Comparison of ENCODE assay signal across 20 mouse cellular contexts in the genomic region with DNA sequence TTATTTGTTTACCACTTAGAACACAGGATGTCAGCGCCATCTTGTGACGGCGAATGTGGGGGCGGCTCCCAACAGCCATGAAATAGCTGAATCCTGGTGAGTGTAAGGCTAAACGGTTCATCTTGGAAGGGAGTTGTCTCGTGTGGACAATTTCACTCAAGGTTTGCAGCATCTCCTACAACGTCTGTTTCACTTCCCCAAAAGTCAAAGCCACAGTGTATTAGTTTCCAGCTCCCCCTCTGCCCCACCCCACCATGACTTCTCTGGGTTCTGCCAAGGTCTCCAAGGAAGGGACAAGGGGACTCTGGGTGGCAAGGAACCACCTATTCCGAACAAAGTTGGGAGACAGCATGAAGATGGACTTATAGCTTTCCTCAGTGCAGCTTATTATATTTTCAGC. TPM values are rescaled to one million over a fixed set of nuclear protein-coding genes. Genes with fewer than 3 reads are reported as not detected.
DNase-seq lines count a peak whose midpoint lies in the region; ATAC-seq lines count a peak whose summit lies in the region.
"Had no signal": no experiment of that assay in that cellular context is flagged by ENCODE, and none has a peak within 500 bp of the region (broad histone marks: within the 10 kb centered on the region; RNA-seq: fewer than 3 reads in every experiment).

No protein-coding gene starts in this region.

- H3K27me3 ChIP-seq in forebrain, embryonic 15.5 days: no peaks in the 10 kb centered on the region
- H3K27me3 ChIP-seq: embryonic facial prominence, embryonic 12.5 days; heart, embryonic 13.5 days; hindbrain, embryonic 12.5 days had no signal

- no peak overlapping the region for H3K4me3 ChIP-seq in forebrain, embryonic 15.5 days
- H3K4me3 ChIP-seq: embryonic facial prominence, embryonic 12.5 days; heart, embryonic 13.5 days; hindbrain, embryonic 12.5 days had no signal

- H3K4me2 ChIP-seq in forebrain, embryonic 15.5 days (replicated peaks): no peak overlapping the region
- H3K4me2 ChIP-seq: embryonic facial prominence, embryonic 12.5 days; heart, embryonic 13.5 days; hindbrain, embryonic 12.5 days had no signal

- H3K9ac ChIP-seq in forebrain, embryonic 15.5 days (replicated peaks): no peak overlapping the region
- H3K9ac ChIP-seq: embryonic facial prominence, embryonic 12.5 days; heart, embryonic 13.5 days; hindbrain, embryonic 12.5 days had no signal

- peak; percentile 92 for ATAC-seq in granulocyte monocyte progenitor cell, adult 5-6 weeks (replicated peaks; ENCODE audit: poor library complexity, severe bottlenecking)
- no peak for ATAC-seq in forebrain, embryonic 15.5 days (replicated peaks)
- ATAC-seq: forebrain, embryonic 16.5 days; hindbrain, embryonic 16.5 days had no signal

- no peaks in the 10 kb centered on the region for H3K9me3 ChIP-seq in forebrain, embryonic 15.5 days
- H3K9me3 ChIP-seq: embryonic facial prominence, embryonic 12.5 days; heart, embryonic 13.5 days had no signal

- peak; percentile 63 for DNase-seq in A20 (ENCODE audit: low read depth, low spot score)
- DNase-seq in B cell, adult 2 months: peak; percentile 65 to 70
- DNase-seq in monocyte, adult 2 months (ENCODE audit: low read depth in 1 of 2, low spot score in 2 of 2): peak; percentile 28 to 29
- DNase-seq in kidney, adult 9 months: no peak
- no peak for DNase-seq in kidney, adult 18-20 months
- DNase-seq in layer of hippocampus, adult 18-20 months (ENCODE audit: low spot score in 2 of 2): no peak
- DNase-seq: adrenal gland, adult 2 months; adrenal gland, postnatal 25 days; cerebellum, adult 2 months; cerebellum, postnatal 10 days; gastrocnemius, postnatal 14 days; heart, postnatal 4 days had no signal

- H3K27ac ChIP-seq in forebrain, embryonic 15.5 days (replicated peaks): no peak overlapping the region
- H3K27ac ChIP-seq: embryonic facial prominence, embryonic 12.5 days; heart, embryonic 13.5 days; hindbrain, embryonic 12.5 days had no signal

- no peaks in the 10 kb centered on the region for H3K36me3 ChIP-seq in forebrain, embryonic 15.5 days
- H3K36me3 ChIP-seq: embryonic facial prominence, embryonic 12.5 days; heart, embryonic 13.5 days; hindbrain, embryonic 12.5 days had no signal

- H3K4me1 ChIP-seq in forebrain, embryonic 15.5 days: no peaks in the 10 kb centered on the region
- H3K4me1 ChIP-seq: embryonic facial prominence, embryonic 12.5 days; heart, embryonic 13.5 days; hindbrain, embryonic 12.5 days had no signal

- WGBS in forebrain, embryonic 15.5 days: 98% methylated on average over 8 of the region's 8 CpGs

RNA-seq across cellular contexts. Expression of a gene that starts 36.8 kb away (rescaled TPM):
- total RNA-seq in granulocyte monocyte progenitor cell, adult 5-6 weeks (2014; fragmentation: Nextera tagmentation): 11.1 and 11.3 TPM in 2 replicates
- 3.7 and 7.2 TPM in 2 replicates for total RNA-seq in granulocyte monocyte progenitor cell, adult 5-6 weeks (2017)
- under 1 TPM in 1 of 2 experiments, not detected in 1; 0.97 TPM for total RNA-seq in layer of hippocampus, adult 18-20 months (2021)
- polyA plus RNA-seq in forebrain, embryonic 15.5 days (2015; fragmentation: Nextera tagmentation; extraction: Ambion mirVana): 0.19 and 0.50 TPM in 2 replicates
- total RNA-seq: ES-E14 had no signal

Comparison
In these comparisons a context has a peak if more than half of its experiments do, and no peak if none do; other contexts are left out.
1. DNase-seq: peak in A20 (single experiment), B cell, adult 2 months (2 of 2) and monocyte, adult 2 months (2 of 2); none in kidney, adult 9 months (single experiment), kidney, adult 18-20 months (single experiment) and layer of hippocampus, adult 18-20 months (0 of 2).